Mouse (Mus musculus): ENCODE data around the gene Spred2.
"Not testable (repeated sequence)": the region's sequence is repeated elsewhere in the genome, so short reads cannot be mapped to it uniquely, and the experiment has no call there.

Gene Spred2

DNA sequence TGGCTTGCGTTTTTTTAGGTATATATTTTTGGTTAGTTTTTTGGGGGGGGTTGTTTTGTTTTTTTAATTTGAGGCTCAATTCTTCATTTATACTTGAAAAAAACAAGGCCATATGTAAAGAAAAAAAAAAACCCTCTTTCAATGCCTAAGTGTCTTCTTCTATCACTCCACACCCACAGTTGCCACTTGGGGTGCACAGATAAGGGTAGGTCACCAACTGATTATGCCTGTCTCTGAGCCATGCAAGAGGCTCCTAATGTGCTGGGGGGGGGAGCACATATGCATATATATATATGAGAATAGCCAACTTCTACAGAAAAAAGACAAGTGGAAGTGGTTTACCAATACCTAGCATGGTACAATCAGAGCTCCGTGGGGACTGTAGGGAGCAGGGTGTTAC, 98.3 kb downstream of the Spred2 start:
- no peak for DNase-seq (ENCODE audit: low spot score)

- DNase-seq (ENCODE audit: low spot score), result no peak
Observed at GRCm38 (mm10) chr11:20022911-20023482, 98.8 kb downstream of the Spred2 start.

DNA sequence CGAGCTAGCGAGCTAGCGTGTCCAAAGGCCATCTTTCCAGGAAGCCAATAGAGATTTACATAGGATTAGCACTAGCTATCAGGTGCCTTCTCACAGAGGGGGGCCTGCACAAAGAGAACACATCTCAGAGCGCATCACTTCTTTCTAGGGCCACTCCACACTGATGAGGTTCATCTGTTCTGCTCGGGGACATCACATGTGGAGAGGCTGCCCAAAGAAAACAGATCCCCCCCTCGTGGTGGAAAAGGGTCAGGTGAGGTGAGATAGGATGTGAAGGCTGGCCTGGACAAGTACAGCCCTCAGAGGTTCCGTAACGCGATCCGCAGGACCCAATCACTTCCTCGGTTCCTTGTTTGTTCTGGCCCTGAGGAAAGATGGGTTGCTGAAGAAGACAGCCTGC, 101.7 kb downstream of the Spred2 start:
- no peak for DNase-seq (ENCODE audit: low spot score)

DNA sequence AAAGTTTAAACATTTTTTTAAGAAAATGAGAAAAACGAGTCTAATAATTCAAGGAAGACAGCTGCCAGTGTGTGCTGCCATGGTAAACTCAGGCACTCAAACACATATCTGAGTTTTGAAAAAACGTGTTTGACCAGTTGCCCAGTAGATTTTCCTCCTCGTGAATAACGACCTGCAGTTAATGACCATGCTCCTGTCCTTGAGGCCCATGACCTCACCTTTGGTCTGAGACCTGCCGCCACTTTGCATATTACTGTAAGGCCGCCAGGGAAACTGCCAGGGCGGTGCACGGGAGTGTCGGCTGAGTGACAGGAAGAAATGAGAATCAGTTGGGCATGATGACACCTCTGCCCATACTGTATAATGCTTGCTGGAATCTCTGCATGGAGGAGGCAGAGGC, 103.5 kb downstream of the Spred2 start:
- no peak for DNase-seq (ENCODE audit: low spot score)

DNA sequence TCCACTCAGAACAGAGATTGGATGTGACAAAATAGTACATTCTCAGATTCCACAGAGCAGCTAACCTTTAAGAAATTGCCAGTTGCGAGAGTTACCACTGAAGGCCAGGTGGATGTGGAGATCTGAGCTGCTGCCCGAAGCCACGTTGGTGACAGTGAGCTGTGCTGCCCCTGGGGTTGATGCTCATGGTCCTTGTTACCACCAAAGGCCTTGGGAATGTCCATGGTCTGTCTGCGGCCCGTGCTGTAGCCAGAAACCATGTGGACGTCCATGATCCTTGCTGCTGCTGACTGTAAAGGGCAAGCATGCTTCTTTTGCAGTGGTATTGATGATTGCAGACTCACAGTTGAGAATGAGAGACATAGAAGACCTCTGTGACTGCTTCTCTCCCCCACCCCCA, 104.2 kb downstream of the Spred2 start:
- DNase-seq (ENCODE audit: low spot score), result no peak

- DNase-seq (ENCODE audit: low spot score), result no peak
Observed at GRCm38 (mm10) chr11:20029014-20029413, 104.8 kb downstream of the Spred2 start.

- DNase-seq (ENCODE audit: low spot score), result not testable (repeated sequence)
Observed at GRCm38 (mm10) chr11:20030973-20031372, 106.8 kb downstream of the Spred2 start.

GRCm38 (mm10) chr11:20031536-20031935, 107.4 kb downstream of the Spred2 start:
- no peak for DNase-seq (ENCODE audit: low spot score)

- DNase-seq (ENCODE audit: low spot score), result no peak
Observed at GRCm38 (mm10) chr11:20033541-20034160, 109.5 kb downstream of the Spred2 start.

GRCm38 (mm10) chr11:20034337-20034947, 110.3 kb downstream of the Spred2 start:
- DNase-seq (ENCODE audit: low spot score), result no peak

DNA sequence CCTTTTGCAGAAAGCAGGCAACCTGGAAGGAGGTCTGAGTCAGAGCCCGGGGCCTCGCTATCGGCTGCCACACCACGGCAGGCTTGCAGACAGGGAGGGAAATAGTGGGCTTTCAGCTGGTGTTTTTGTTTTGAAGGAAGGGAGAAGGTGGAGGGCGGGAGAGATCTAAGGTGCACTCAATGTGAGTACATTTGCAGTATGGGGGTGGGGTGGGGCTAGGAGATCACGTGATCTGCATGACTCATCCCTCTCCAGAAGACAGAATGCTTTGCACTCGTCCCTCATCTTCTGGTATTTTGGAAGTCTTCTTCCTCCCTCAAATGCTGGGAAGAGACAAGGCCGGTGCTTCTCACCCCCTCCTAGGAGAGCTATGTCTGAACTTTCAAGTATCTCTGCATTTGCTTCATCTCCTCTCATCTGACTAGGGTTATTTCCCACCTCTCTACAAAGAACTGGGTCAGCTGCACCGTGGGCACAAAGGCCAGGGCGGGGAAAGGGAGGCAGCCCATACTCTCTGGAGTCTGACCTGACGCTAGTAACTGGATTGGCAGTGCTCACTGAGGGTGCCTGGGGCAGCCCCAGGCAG, 111.3 kb downstream of the Spred2 start:
- DNase-seq (ENCODE audit: low spot score), result peak; percentile 22

DNA sequence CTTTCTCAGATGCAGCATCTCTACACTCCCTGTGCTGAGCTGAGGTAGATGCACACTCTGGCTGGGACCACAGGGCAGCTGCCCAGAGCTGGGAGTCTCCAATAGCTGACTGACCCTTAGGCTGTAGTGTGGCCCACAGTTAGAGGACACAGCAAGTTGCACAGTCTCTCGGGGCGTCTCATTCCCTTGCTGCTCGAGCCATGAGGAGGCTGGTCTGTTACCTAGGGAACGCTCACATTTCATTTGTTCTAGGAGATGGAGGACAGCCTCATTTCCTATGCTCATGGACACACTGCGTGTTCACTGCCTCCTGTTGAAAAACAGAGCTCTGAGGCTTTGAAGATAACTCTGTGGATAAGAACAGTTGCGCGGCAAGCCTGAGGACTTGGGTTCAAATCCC, 111.8 kb downstream of the Spred2 start:
- DNase-seq (ENCODE audit: low spot score), result no peak

- no peak for DNase-seq (ENCODE audit: low spot score)
Observed at GRCm38 (mm10) chr11:20037739-20038138, 113.6 kb downstream of the Spred2 start.

GRCm38 (mm10) chr11:20038723-20039122, 114.5 kb downstream of the Spred2 start:
- DNase-seq (ENCODE audit: low spot score), result no peak

- no peak for DNase-seq (ENCODE audit: low spot score)
Observed at GRCm38 (mm10) chr11:20041164-20041920, 117.2 kb downstream of the Spred2 start.

DNA sequence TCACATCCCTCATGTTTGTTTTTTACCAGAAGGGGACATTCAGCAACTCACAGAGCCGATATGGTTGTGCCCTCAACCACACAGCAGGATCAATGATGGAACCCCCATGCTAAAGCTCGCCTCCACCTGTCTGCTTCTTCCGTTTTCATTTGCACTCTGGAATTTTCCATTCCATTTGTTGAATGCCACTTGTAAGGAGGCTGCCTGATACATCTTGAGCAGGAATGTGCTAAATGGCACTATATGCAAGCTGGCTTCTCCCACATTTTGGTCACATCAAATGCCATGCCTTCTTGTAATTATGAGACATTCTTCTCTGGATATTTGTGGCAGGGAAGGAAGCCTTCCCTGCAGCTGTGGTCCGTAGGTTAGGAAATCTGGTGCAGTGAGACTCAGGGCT, 117.9 kb downstream of the Spred2 start:
- no peak for DNase-seq (ENCODE audit: low spot score)

- DNase-seq (ENCODE audit: low spot score), result no peak
Observed at GRCm38 (mm10) chr11:20043256-20043655, 119.1 kb downstream of the Spred2 start.

GRCm38 (mm10) chr11:20045586-20045985, 121.4 kb downstream of the Spred2 start:
- no peak for DNase-seq (ENCODE audit: low spot score)

DNA sequence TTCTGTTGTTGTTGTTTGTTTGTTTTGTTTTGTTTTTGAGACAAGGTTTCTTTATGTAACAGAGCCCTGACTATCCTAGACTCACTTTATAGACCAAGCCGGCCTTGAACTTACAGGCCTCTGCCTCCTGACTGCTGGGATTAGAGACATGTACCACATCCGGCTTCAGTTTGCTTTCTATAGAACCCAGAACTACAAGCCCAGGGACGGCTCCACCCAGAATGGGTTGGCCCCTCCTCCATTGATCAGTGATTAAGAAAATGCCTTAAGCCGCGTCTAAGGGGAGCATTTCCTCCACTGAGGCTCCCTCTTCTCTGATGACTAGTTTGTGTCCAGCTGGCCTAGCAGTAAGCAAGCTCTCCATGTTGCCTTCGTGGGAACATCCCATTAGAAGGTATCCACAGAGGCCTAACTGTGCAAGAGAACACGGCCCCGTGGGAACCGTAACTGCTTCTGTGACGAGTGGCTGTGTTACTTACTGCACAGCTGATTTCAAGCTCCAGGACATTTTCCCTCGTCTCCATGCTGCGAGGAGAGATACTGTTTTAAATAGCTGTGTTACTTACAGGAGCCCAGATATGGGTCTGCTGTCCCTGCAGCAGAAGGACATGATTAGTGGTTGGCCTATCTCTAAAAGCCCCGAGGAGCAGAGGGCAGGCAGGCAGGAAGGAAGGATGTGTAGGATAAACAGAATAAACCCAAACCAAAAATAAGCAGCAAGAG, 128.8 kb downstream of the Spred2 start:
- no peak for DNase-seq (ENCODE audit: low spot score)

GRCm38 (mm10) chr11:20053951-20054350, 129.8 kb downstream of the Spred2 start:
- no peak for DNase-seq (ENCODE audit: low spot score)

DNA sequence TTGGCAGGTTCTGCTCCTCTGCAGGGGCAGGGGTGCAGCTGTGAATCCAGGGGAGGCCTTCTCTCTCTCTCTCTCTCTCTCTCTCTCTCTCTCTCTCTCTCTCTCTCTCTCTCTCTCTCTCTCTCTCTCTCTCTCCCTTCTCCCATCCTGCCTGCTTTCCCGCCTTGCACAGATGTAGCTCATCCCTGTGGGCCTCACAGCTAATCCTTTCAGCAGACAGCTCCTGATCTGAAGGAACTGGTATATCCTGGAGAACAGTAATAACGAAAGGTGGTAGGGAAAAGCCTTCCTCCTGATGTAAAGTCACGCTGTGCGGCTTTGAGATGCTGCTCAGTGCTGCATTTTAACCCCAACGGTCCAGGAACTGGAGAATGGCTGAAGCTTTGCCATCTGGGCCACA, 130.4 kb downstream of the Spred2 start:
- DNase-seq (ENCODE audit: low spot score), result no peak

DNA sequence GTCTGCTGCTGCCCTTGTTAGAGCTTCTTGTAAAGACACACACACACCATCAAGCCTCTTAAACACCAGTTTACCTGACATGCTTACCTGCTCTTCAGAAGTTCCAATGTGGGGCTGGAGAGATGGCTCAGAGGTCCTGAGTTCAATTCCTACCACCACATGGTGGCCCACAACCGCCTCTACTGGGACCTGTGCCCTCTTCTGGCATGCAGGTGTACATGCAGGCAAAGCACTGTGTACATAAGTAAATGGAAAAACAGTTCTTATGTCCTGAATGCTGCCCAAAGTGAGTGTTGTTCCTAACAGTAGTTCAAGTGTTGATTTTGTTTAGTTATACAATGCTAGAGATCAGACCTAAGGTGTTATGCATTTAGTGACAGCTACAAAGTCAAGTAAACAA, 132.0 kb downstream of the Spred2 start:
- DNase-seq (ENCODE audit: low spot score), result no peak

All from urinary bladder, postnatal 25 days (tissue).